Mouse (Mus musculus) right cerebral cortex, adult 18-20 months (tissue): ENCODE results near the gene Tdrd7.

ENCODE experiments used
- DNase-seq: peaks from one replicate; pipeline ENCODE4 v3.0.0; 2022; ENCODE audit warnings: mixed read lengths

Gene Tdrd7

DNA sequence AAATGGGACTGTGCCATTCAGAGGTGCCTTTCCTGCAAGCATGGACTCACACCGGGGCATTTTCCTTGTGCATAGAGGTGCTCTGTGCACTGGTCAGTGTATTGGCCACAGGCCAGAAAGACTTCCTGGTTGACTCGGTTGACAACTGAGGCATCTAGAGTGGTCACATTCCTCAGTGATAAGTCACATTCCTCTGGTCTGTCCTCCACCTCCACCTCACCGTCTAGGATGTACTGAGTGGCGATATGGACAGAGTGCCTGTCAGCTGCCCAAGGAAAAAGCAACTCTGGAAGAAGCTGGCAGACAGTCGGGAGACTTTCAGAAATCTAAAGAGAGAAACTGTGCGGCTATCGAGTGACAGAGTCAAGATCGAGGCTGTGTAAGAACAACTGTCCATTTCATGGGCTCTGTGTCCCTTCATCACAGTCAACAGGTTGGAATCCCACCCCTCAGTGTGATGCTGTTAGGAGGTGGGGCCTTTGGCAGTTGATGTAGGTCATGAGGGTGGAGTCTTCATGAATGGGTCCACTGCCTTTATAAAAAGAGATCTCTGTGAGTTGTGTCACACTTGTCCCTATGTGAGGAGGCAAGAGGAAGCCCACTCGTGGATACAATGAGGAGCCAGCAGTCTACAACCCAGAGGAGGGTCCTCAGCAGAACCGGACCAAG lies at the start of gene Tdrd7:
TSS of gene Tdrd7 (plus strand) at position 564 of the 669 bp plus-strand sequence.
- no peak for DNase-seq

GRCm38 (mm10) chr4:45917091-45917490 lies 48.0 kb upstream of the Tdrd7 start:
- DNase-seq = no peak

DNA sequence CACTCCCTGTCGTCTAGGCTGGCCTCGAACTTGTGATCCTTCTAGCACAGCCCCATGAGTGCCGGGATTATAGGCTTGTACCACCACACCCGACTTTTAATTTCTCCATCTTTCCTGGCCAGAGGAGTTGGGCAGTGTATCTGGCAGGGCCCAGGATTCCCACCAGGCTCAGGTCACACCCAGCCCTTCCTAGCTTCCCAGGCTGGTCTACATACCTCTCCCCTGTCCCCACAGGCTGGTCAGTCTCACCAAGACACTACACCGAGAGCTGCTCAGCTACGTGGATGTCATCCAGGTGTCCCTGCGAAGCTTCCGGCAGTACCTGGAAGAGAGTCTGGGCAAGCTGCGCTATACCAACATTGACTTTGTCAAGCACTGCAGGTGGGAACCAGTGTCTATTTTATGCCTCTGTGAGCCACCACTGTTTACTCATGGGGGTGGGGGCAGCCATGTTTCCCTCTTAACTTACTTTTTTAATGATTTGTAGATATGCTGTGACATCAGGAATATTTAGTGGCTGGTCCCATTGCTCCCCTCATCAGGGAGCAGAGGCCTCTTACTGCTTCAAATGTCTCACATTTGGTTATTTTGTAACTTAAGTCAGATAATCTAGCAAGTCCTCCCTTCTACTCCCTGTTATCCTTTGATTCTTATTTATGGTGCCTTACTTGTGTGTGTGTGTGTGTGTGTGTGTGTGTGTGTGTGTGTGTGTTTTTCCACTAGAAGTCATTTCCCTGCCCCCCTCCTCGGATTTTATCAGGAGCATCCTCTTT lies 43.3 kb upstream of the Tdrd7 start:
- DNase-seq = no peak

- DNase-seq = no peak
Measured at GRCm38 (mm10) chr4:45924011-45924410, 41.1 kb upstream of the Tdrd7 start.

DNA sequence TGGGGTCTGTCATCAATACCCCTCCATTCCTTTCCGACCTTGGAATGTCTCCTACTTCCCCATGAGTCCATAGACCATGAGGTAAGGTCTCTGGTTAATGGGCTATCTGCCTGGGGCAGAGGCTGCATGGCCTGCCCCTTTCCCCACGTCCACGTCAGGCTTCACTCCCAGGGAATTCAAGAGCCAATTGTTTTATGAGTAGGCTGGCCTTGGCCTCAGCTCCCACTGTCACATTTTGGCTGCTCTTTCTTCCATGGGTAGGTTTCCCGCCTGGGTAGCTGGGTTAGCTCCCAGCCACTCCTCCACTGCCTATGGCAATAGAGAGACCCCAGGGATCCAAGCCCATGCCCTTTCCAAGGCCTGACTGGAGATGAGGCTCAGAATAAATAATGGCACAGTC lies 36.6 kb upstream of the Tdrd7 start:
- no peak for DNase-seq

- DNase-seq = peak; percentile 20
Measured at GRCm38 (mm10) chr4:45941628-45942044, 23.5 kb upstream of the Tdrd7 start.

DNA sequence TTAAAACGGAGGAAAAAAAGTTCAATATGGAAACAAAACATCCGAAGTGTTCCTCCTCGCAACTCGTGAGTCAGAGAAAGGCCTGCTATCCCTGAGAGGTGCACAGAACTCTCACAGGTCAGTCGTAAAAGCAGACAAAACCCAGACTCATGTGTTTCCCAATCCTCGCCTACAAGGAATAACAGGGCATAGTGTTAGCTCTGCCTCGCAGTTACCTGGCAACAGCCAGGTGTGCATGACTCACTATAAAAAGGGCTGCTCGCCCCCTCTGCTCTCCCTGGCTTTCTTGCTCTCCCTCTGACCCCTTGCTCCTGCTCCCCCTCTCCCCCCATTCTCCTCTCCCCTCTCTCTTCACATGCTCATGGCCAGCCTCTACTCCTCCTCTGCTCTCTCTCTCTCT lies 17.4 kb upstream of the Tdrd7 start:
- DNase-seq = no peak

DNA sequence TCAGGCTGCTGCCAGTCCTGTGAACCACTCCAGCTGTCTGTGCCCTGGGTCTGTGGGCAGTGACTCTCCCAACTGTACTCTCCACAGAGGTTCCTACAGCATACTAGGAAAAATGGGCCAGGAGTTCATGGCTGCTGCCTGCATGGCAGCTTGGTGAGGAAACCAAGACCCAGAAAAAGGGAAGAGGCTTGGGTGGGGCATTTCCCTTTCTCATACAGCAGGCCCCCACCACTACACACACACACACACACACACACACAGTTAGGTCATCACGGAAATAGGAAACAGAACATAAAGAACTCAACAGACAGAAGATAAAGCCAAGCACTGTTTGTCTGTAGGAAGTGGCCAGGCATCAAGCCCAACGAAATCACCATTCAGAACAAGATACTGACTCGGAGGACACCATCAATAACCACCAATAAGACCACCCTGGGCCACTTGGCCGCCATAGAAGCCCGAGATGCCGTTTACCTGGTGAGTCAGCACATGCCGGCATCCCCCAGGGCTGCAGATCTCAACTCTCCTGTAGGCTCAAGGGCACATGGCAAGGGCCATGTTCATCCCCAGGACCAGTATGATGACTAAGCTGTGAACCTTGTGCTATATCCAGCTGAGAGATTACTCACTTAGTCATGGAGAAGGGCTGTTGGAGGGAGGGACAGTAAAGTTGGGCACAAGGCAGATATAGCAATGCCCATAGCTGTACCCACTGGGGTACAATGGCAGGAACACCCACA lies 15.9 kb upstream of the Tdrd7 start:
- no peak for DNase-seq

DNA sequence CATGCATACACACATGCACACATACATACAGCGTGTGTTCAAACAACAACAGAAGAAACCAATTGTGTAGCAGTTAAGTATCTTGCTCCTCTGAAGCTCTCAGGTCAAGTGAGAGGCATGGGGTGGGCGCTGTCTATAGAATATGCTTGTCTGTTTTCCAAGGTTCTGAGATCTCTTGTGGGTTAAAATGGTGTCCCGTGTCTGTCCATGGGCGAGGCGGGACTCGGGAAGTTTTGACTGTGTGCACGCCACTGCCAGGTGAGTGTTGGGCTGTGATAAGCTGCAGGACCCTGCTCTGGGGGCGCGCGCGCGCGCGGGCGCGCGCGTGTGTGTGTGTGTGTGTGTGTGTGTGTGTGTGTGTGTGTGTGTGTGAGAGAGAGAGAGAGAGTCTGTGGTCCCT lies 13.3 kb upstream of the Tdrd7 start:
- no peak for DNase-seq

DNA sequence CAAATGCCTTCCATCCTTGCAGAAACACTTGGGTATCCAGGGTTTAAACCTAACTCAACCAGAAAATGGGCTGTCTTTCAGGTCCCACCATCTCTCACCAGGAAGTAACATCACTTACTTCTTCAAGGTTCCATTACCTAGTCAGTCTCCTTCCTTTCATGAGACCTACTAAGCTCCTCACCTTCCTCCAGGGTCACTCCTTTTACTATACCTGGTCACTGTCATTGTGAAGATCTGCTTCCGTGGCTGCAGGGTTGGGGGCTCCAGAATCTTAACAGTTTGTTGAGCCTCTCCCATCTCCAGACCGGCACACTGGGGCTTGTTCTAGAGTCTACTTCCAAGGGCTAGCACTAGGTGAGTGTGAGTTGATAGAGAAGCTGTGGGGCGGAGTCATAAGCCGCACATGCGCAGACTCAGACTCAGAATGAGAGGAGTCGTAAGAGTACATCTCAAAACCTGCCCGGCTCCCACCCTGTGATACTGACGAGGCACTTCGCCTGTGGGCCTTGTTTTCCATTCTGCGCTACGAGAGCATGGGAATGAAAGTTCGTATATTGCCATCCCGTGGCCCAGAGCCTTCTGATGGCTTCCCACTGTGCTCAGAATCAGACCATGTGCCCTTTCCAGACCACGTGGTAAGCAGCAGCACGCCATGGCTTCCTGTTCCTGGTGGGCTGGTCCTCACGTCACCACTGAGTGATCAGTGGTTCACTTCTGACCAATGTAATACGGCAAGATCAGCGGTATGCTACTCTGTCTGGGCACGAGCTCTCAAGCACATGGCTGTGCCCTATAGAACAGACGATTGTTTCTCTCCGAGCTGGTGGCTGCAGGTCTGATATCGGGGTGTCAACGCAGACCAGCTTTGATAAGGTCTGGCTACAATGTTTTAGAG lies 11.9 kb upstream of the Tdrd7 start:
- no peak for DNase-seq

DNA sequence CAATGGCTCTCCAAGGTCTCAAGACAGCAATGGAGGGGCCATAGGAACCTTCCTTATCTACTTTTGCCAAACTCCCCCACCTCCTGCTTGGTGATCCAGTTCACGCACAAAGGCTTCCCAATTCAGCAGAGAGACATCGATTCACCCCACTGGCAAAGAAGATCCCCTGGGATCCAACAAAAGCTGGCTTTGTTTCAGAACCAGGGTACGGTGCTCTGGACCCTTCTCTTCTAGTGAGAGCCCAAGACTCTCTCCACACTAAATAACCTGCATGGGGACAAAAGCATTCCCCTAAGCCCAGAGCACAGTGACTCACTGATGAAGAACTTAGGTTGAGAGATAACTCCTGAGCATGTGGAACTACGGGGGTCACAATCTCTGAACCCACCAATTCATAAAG lies 9.9 kb upstream of the Tdrd7 start:
- DNase-seq = no peak

DNA sequence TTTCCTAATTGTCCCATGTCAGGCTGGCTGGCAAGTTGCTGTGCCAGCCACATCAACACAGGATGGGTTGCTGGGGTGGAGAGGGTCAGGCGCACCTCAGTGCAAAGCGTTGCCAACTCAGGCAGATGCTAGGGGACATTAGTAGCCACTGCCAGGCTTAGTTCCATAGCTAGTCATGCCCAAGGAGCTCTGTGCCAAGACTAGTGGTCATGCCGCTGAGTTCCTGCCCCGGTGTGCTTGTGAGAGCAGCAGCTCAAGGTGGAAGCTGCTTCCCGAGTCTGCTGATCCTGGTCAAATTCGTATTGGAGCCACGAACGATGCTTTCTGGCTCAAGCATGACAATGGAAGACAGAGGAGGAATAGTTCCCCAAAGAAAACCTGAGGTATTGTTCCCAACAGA lies 9.0 kb upstream of the Tdrd7 start:
- DNase-seq = no peak

DNA sequence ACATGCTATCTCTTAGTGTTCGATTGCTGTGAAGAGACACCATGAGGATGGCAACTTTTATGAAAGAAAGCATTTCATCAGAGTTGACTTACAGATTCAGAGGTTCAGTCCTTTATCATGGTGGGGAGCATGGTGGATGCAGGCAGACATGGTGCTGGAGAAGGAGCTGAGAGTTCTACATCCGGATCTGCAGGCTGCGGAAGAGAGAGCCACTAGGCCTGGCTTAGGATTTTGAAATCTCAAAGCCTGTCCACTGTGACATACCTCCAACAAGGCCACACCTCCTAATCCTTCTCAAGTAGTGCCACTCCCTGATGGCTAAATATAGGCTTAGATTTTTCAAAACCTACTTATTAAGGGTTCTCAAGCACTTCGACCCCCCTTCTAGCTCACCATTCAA lies 8.4 kb upstream of the Tdrd7 start:
- no peak for DNase-seq

- no peak for DNase-seq
Measured at GRCm38 (mm10) chr4:45965737-45966447, 758 bp downstream of the Tdrd7 start.

DNA sequence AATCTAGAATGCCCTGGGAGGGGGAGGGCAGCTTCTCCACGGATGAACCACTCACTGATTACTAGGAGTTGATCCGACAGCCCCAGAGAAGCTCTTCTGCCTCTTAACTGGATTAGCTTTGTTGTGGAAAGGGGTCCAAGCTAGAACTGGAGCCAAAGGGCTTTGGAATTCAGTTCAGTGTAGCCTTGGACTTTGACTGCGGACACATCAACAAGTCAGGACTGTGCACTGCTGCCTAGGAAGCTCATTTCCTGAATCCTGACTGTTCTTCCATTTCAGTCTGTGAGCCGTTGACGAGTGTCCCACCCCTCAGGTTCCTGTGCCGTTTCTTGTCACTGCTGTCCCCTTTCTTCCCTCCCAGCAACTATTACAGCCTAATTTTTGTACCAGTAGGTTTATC lies 1.6 kb downstream of the Tdrd7 start:
- no peak for DNase-seq

DNA sequence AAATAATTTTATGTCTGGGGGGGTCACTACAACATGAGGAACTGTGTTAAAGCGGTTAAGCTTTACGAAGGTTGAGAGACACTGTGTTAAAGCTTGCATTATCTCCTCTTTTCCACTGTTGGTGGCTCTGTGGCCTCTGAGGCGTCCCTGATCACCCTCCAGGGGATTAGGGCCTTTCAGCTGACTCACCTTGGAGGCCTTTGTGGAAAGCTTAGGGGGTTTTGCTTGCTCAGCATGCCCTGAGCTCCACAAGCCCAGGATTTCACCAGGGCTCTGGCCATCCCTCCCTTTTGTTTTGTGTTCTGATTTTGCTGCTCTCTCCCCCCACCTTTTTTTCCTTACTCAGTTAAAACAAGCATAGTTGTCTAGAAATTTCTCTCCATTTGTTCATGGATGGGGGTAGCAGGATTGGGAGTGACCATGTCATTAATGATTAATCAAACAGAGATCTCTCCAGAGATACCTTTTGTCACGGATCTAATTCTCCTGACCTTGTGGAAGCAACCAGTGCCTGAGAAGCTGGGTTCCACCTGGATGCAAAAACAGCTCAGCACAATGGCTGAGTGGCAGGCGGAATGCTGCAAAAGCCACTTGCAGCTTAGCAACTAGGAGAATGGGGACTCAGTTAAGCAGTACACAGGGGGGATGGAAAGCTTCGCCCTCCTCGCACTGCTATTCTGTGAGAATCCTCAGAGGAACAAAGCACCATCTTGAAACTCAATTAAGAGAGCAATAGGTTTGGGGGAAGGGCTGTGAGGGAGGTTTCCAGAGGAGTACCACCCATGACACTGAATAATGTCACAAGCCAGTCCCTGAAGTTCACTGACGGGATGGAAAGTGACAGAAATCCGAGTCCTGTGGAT lies 2.6 kb downstream of the Tdrd7 start:
- no peak for DNase-seq

DNA sequence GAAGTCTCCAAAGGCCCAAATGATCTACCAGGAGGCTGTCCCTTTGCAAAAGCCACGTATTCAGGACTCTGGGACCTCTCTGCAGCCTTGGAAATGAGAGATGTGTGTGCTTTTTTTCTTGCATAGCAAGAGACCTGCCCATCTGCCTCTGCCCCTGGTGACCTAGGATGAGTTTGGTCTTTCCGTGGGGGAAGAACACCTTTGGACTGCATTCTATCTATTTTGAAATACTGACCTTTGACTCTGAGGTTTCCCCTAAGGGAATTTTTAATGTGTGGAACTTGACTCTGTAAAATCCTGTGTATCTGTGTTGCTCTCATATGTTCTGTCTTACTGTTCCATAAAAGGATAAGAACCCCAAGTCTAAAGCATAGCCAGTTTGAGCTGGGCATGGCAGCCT lies 3.9 kb downstream of the Tdrd7 start:
- no peak for DNase-seq

- no peak for DNase-seq
Measured at GRCm38 (mm10) chr4:45970048-45970560, 5.0 kb downstream of the Tdrd7 start.

DNA sequence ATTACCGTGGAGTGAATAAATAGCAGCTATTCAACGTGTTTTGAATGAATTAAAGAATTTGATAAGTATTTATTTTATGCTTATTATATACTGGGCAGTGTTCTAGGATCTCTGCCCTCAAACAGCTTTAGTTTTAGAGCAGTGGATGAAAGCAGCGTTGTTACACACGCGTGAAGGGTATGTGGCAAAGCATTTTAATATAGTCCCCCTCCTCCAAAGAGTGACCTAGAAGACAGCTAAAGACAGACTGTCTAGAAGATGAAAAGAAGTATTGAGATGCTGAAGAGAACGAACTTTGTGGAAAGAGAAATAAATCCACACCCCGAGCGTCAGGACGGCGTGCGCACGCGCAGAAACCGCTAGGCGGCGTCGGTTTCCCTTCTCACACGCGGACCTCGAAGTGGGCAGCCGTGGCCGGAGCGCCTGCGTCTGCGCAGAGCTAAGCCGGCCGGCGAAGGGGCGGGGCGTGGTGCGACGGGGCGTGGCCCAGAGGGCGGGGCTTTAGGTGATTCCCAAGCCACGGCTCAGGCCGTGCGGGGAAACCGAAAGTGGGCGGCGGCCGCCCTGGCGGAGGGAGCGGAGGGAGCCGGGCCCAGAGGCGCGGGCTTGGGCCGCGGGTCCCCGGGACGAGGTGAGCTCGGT lies 6.8 kb downstream of the Tdrd7 start:
- peak; percentile 98 for DNase-seq

- peak; percentile 78 for DNase-seq
Measured at GRCm38 (mm10) chr4:45972448-45972854, 7.3 kb downstream of the Tdrd7 start.
